Mouse (Mus musculus): ENCODE data around the gene Olfr478.
"Not testable (repeated sequence)": the region's sequence is repeated elsewhere in the genome, so short reads cannot be mapped to it uniquely, and the experiment has no call there.

The Olfr478 gene

DNA sequence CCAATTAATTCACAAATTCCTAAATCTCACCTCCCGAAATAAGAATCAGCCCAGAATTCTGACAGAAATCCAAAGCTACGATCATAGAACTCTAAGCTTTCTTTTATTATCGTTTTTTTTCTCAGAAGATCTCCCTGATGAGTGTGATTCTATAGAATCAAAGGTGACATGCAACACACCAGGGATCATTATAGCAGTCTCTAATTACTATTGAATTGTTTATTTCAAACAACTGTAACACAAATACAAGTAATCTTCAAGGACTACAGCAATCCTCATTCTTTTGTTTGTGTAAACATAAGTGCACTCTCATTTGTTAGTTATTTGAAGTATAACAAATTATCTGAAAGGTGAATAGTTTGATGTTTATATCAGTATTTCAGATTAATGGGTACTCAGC is at the start of gene Olfr478:
Olfr478 (minus strand) TSS at position 101 of the 400 bp plus-strand sequence.
- no peak for DNase-seq (ENCODE audit: low spot score in 2 of 2)

DNA sequence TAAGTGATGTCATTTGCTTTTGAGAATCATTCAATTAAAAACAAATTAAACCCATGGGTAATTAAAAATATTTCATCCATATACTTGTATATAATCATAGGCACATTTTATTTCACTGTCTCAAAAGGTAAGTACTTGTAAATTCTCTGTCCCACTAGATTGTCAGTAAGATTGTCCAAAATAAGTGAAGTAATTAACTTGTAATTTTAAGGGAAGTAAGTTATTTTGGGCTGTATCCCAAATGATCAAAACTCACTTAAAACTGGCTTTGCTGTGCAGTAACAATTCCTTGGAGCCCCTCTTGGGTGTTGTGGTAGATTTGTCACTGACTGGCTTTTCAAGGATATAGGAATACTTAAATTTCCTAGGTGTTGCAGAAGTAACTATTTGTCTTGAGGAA is 45.8 kb upstream of the Olfr478 start, which contains the start of gene Olfr481:
Olfr481 (plus strand) TSS at position 301 of the 400 bp plus-strand sequence.
- no peak for DNase-seq (ENCODE audit: low spot score in 2 of 2)

DNA sequence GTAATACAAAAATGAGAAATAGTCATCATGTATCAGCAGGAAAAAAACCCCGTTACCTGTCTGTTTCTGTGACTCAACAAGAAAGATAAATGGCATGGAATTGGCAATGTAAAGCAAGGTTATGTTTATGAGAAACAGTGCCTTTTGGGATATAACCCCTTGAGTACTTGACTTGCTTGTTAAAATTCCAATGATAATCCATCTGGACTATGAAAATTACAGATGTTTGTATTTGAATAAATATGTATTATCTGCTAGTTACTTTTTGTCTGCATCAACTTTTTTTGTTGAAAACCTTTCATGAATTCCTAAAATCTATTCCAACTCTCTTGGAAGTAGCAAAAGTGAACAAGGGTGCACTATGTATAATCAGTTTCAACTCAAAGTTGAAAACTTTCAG is 33.5 kb upstream of the Olfr478 start, which contains the start of gene Olfr480:
Olfr480 (minus strand) TSS at position 101 of the 400 bp plus-strand sequence.
- no peak for DNase-seq (ENCODE audit: low spot score in 2 of 2)

GRCm38 (mm10) chr7:108050393-108050792 is 16.6 kb upstream of the Olfr478 start, which contains the start of gene Olfr479:
Gene Olfr479, plus strand, starts transcription at chr7:108050693.
- no peak for DNase-seq (ENCODE audit: low spot score in 2 of 2)

- DNase-seq (ENCODE audit: low spot score in 2 of 2) = not testable (repeated sequence)
Measured at GRCm38 (mm10) chr7:108014256-108014655, 19.5 kb downstream of the Olfr478 start.

DNA sequence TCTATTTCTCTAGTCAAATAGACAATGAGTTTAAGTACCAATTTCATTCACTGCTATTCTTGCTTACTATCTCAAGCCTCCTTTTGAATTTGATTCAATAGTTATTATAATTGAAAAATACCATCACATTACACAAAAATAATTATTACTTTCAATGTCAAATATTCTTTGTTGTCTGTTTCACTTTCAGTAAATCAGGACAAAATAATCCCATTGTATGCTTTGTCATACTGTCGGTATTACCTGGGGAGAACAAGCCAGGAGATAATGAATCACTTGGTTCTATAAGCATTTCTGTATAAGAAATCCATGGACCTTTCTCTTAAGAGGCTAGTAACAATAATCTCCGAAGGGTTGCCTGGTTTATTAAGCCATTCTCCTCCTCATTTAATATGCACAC is 47.4 kb downstream of the Olfr478 start, which contains the start of gene Olfr477:
Olfr477 (plus strand) TSS at position 301 of the 400 bp plus-strand sequence.
- DNase-seq (ENCODE audit: low spot score in 2 of 2) = no peak
